Mouse (Mus musculus) forebrain, embryonic 10.5 days (tissue): ENCODE data around the gene Itpr1. TPM values are rescaled to one million over a fixed set of nuclear protein-coding genes. Genes with fewer than 3 reads are reported as not detected.

ENCODE experiments used
- DNase-seq: peaks from one replicate; pipeline ENCODE4 v3.0.0-alpha.2; 2017; ENCODE audit warnings: low spot score; ENCODE audit errors: extremely low spot score
- H3K27ac ChIP-seq: fragments of 300-500 bp; sonication (generic); 2 replicates; pipeline ENCODE4 v1.5.1; 2016; ENCODE audit warnings: mild to moderate bottlenecking
- H3K27me3 ChIP-seq: fragments of 300-500 bp; sonication (generic); 2 replicates; pipeline ENCODE4 v1.6.1; 2016; ENCODE audit warnings: mild to moderate bottlenecking; ENCODE audit not compliant: poor library complexity, severe bottlenecking
- H3K36me3 ChIP-seq: fragments of 300-500 bp; sonication (generic); replicated peaks from 2 replicates; pipeline ENCODE4 v1.6.1; 2016; ENCODE audit warnings: mild to moderate bottlenecking, moderate library complexity
- H3K4me1 ChIP-seq: fragments of 300-500 bp; sonication (generic); 2 replicates; pipeline ENCODE4 v1.6.1; 2016
- H3K4me3 ChIP-seq: fragments of 300-500 bp; sonication (generic); 2 replicates; pipeline ENCODE4 v1.5.1; 2016; ENCODE audit warnings: mild to moderate bottlenecking, moderate library complexity
- H3K9me3 ChIP-seq: fragments of 300-500 bp; sonication (generic); 2 replicates; pipeline ENCODE4 v1.6.1; 2016; ENCODE audit warnings: mild to moderate bottlenecking, moderate library complexity
- WGBS: fragments of 180-500 bp; shearing (Covaris S2); methylation state at CpG from one replicate; pipeline ENCODE4 v1.1.7; 2016; 5-methylcytosine and 5-hydroxymethylcytosine counted together
- polyA plus RNA-seq: library from polyadenylated mRNA; unstranded; fragments of >200 nt; fragmentation: Nextera tagmentation; extraction: Ambion mirVana; gene quantifications from 2 replicates; pipeline ENCODE4 v1.2.1, GENCODE M21; 2016

The Itpr1 gene
- polyA plus RNA-seq, 1 experiment from 2014 or later: 11.6 TPM

DNA sequence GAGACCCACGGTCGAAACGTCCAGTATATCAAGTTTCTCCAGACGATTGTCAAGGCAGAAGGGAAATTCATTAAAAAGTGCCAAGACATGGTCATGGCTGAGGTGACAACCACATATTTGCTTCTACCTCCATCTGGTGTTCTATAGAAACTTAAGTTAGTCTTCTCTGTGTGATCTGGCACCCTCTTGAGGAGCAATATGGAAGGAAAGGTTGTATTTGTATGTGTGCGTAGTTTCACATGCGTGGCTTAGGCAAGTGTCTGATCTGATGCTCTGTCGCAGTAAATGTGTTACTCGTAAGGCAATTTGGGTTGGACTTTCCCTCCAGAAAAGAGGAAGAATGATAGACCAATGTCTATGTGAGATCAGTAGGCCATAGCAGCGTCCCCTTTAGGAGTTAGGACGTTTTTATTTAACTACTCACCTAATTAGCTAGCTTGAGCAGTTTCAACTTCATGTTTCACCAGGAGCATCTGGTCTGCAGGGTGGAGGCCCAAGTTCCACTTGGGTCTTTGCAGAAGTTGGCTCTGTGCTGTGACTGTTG lies 188.6 kb downstream of the Itpr1 start:
- DNase-seq: no peak
- peaks cover 81% of the 10 kb centered on the region for H3K36me3 ChIP-seq

DNA sequence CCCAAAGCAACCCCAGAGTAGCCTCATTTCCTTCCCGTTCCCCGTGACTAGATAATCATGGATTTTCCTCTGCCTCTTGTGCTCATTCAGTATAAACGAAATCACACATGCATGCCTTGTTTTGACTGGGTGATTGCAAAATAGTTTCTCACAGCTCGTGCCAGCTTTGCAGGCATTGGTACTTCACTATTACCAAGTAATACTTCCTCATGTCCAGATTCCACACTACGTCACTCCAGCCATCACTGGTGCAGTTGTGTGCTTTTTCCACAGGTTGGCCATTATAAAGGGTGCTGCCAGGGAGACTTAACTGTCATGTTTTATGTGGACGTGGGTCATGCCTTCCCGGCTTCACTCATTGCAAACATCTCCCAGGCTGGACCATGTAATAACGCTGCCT lies 191.8 kb downstream of the Itpr1 start:
- Histone ChIP-seq H3K4me1 (no peaks in the 10 kb centered on the region), H3K4me3 (no peak overlapping the region), H3K27me3 (no peaks in the 10 kb centered on the region), H3K27ac (no peak overlapping the region), H3K36me3 (peaks cover 67% of the 10 kb centered on the region), H3K9me3 (no peaks in the 10 kb centered on the region)
- no peak for DNase-seq
- 93% methylated on average over 8 of the region's 8 CpGs for WGBS

More for the DNA sequence above, 188.6 kb downstream of the Itpr1 start:
- Histone ChIP-seq H3K27ac (no peak overlapping the region), H3K27me3 (no peaks in the 10 kb centered on the region), H3K4me3 (no peak overlapping the region), H3K4me1 (no peaks in the 10 kb centered on the region), H3K9me3 (no peaks in the 10 kb centered on the region)
- 94% methylated on average over 10 of the region's 10 CpGs for WGBS

DNA sequence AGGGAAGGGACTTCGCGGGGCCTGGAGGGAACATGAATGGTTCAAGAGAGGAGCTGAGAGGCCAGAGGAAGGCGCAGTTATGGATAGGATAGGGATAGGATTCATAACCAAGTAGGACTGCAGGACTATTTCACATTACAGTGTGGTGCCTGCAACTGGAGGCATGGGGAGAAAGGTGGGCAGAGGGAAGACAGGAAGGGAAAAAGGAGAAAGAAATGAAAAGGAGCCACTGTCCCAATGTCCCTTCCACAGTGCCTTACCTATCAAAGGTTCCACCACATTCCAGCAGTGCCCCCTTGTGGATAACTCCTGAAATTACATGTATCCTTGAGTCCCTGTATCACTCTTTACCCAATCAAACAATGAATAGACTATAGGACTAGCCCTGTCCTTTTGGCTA lies 195.2 kb downstream of the Itpr1 start:
- Histone ChIP-seq H3K27ac (no peak overlapping the region), H3K4me3 (no peak overlapping the region), H3K4me1 (no peaks in the 10 kb centered on the region), H3K36me3 (peaks cover 61% of the 10 kb centered on the region), H3K27me3 (no peaks in the 10 kb centered on the region), H3K9me3 (no peaks in the 10 kb centered on the region)
- peak; percentile 31 for DNase-seq
- 95% methylated on average over 3 of the region's 3 CpGs for WGBS

DNA sequence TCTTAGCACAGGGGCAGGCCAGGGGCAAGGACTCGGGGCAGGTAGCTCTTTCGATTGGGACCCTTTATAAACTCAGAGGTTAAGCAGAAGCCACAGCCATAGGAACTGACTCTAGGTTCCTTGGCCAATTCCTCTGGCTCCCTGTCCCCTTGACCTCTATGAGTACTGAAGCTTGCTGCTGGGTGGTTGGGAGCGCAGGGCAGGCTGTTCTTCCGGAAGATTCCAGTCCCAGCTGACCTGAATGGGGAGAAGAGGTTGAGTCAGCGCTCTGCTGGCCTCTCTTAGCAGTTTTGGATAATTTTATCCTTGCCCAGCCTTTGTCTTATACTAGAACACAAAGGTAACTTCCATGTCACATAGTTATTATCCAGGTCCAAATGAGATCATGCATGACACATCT lies 195.8 kb downstream of the Itpr1 start:
- 95% methylated on average over 5 of the region's 5 CpGs for WGBS
- no peak for DNase-seq

DNA sequence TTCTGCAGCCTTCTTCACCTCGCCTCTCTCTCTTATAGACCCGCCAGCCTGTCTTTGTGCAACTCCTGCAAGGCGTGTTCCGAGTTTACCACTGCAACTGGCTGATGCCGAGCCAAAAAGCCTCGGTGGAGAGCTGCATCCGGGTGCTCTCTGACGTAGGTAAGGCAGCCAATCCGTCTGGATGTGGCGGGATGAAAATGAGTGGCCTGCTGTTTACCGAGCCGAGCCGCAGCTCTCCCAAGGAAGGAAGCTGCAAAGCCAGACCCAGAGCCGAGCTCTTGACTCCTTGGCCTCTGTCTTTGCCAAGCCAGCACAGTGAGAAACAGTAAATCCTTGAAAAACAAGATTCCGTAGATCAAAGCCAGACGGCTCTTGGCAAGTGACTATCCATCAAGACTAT lies 197.9 kb downstream of the Itpr1 start:
- Histone ChIP-seq H3K36me3 (peaks cover 62% of the 10 kb centered on the region), H3K4me1 (no peaks in the 10 kb centered on the region), H3K27ac (no peak overlapping the region), H3K27me3 (no peaks in the 10 kb centered on the region), H3K9me3 (no peaks in the 10 kb centered on the region), H3K4me3 (no peak overlapping the region)
- 90% methylated on average over 16 of the region's 16 CpGs for WGBS
- DNase-seq: no peak

More for the DNA sequence above, 195.8 kb downstream of the Itpr1 start:
- Histone ChIP-seq H3K27ac (no peak overlapping the region), H3K4me3 (no peak overlapping the region), H3K27me3 (no peaks in the 10 kb centered on the region), H3K9me3 (no peaks in the 10 kb centered on the region), H3K36me3 (peaks cover 58% of the 10 kb centered on the region), H3K4me1 (no peaks in the 10 kb centered on the region)

DNA sequence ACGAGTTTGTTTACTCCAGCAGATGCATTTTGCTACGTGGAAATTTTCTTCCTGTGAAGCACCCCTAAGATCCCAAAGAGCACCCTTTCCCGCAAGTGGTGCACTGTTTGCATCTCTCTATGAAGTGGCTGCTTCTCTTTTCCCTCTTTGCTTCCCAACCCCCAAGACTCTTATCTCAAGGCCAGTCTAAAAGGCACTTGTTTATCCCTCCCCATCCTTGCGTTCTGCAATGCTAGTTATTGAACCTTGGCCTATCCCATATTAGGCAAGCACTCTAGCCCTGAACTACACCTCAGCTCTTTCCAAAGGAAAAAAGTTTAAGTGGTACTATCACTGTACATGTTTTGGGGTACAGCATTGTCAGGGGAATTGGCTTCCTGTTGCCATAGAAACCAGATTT lies 198.3 kb downstream of the Itpr1 start:
- Histone ChIP-seq H3K4me1 (no peaks in the 10 kb centered on the region), H3K9me3 (no peaks in the 10 kb centered on the region), H3K36me3 (peaks cover 58% of the 10 kb centered on the region), H3K27me3 (no peaks in the 10 kb centered on the region), H3K4me3 (no peak overlapping the region), H3K27ac (no peak overlapping the region)
- no peak for DNase-seq
- 92% methylated on average over 4 of the region's 4 CpGs for WGBS

DNA sequence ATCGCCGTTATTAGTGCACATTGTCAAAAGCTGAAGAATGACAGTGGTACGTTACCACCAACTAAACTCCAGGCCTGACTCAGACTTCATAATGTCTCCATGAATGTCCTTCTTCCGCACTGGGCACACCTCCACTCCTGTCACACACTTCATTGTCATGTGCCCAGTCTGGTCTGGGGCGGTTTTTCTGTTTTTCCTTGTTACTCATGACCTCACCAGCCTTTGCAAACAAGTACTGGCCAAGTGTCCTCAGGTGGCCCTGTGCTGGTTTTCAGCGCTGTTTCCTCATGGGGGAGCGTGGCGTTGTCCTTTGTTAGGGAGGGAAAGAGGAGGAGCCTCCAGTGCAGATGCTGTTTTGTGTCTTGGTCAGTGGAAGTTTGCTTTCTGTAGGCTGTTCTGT lies 200.1 kb downstream of the Itpr1 start:
- Histone ChIP-seq H3K9me3 (no peaks in the 10 kb centered on the region), H3K4me3 (no peak overlapping the region), H3K4me1 (no peaks in the 10 kb centered on the region), H3K27me3 (no peaks in the 10 kb centered on the region), H3K36me3 (peaks cover 58% of the 10 kb centered on the region), H3K27ac (no peak overlapping the region)
- WGBS: 91% methylated on average over 8 of the region's 8 CpGs
- DNase-seq: no peak

DNA sequence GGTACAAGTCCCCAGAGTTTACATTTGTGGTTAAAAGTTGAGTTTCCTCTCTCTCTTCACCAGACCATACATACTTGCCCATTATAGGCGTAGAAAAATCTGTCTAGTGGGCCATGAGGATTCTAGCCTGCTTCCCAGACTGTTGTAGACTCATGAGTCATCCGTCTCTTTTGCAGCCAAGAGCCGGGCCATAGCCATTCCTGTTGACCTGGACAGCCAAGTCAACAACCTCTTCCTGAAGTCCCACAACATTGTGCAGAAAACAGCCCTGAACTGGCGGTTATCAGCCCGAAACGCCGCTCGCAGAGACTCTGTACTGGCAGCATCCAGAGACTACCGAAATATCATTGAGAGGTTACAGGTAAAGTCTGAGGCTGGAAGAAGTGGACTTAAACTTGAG lies 200.7 kb downstream of the Itpr1 start:
- DNase-seq: no peak
- H3K27ac ChIP-seq: no peak overlapping the region
- H3K4me1 ChIP-seq: no peaks in the 10 kb centered on the region
- 96% methylated on average over 9 of the region's 9 CpGs for WGBS
- H3K9me3 ChIP-seq: no peaks in the 10 kb centered on the region
- no peak overlapping the region for H3K4me3 ChIP-seq
- H3K27me3 ChIP-seq: no peaks in the 10 kb centered on the region
- H3K36me3 ChIP-seq: peaks cover 62% of the 10 kb centered on the region

DNA sequence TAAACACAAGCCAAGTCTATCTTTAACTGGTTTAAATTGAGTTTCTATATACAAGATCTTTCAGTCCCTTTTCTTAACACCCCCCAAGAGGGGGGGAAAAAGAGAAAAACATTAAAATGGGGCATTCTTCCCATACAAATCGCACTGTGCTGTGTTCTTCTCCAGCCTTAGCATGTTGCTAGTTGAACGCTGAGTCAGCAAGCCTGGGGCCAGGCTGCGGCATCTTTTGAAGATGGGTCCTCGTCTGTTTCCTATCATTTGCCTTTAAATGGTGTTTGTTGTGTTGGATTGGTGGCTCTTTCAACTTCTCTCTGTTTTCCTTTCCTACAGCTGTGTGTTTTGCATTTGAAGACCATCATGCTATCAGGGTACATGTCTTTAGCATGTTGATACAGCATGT lies 203.0 kb downstream of the Itpr1 start:
- WGBS: 88% methylated on average over 4 of the region's 4 CpGs
- Histone ChIP-seq H3K4me1 (no peaks in the 10 kb centered on the region), H3K36me3 (peaks cover 69% of the 10 kb centered on the region), H3K9me3 (no peaks in the 10 kb centered on the region), H3K4me3 (no peak overlapping the region), H3K27ac (no peak overlapping the region), H3K27me3 (no peaks in the 10 kb centered on the region)
- DNase-seq: no peak

DNA sequence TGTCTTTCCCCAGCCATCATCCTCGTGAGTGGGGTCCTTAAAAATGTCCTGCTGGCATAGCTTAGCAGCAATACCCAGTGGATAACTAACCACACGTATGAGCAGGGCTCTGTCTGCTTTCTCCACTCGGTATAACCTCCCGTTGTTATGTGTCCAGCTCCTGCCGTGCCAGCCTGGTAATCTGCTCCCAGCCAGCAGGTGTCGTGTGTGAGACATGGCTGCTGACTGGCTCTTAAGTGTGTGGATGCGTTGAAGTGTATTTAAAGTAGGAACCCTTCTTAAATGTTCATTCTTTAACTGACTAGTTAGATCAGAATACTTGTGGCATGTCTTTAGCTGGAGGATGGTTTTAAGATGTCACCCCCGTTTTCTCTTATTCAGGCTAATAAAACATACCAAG lies 204.6 kb downstream of the Itpr1 start:
- no peak overlapping the region for H3K27ac ChIP-seq

DNA sequence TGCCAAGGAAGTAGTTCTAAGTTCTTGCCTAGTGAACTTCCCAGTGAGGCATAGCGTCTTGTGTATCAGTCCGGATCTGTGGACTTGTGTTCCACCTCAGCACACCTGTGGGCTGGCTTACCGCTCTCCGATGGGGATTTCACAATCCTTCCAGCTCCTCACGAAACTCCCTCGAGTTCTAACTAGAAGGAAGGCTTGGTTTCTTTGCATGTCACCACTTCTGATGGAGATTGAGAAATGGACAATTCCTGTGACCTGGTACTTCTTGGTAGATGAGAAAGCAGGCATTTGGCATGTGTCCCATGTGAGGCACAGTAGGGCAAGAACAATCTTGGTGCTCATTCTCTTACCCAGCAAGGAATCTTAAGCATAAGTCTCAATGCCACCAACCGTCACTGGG lies 205.3 kb downstream of the Itpr1 start:
- DNase-seq: no peak
- WGBS: 93% methylated on average over 7 of the region's 7 CpGs
- H3K36me3 ChIP-seq: peaks cover 52% of the 10 kb centered on the region
- H3K4me3 ChIP-seq: no peak overlapping the region
- H3K9me3 ChIP-seq: no peaks in the 10 kb centered on the region
- no peak overlapping the region for H3K27ac ChIP-seq
- H3K27me3 ChIP-seq: no peaks in the 10 kb centered on the region
- H3K4me1 ChIP-seq: no peaks in the 10 kb centered on the region

More for the DNA sequence above, 204.6 kb downstream of the Itpr1 start:
- H3K9me3 ChIP-seq: no peaks in the 10 kb centered on the region
- H3K4me3 ChIP-seq: no peak overlapping the region
- peak; percentile 26 for DNase-seq
- H3K27me3 ChIP-seq: no peaks in the 10 kb centered on the region
- H3K4me1 ChIP-seq: no peaks in the 10 kb centered on the region
- peaks cover 55% of the 10 kb centered on the region for H3K36me3 ChIP-seq
- 67% methylated on average over 8 of the region's 8 CpGs for WGBS

DNA sequence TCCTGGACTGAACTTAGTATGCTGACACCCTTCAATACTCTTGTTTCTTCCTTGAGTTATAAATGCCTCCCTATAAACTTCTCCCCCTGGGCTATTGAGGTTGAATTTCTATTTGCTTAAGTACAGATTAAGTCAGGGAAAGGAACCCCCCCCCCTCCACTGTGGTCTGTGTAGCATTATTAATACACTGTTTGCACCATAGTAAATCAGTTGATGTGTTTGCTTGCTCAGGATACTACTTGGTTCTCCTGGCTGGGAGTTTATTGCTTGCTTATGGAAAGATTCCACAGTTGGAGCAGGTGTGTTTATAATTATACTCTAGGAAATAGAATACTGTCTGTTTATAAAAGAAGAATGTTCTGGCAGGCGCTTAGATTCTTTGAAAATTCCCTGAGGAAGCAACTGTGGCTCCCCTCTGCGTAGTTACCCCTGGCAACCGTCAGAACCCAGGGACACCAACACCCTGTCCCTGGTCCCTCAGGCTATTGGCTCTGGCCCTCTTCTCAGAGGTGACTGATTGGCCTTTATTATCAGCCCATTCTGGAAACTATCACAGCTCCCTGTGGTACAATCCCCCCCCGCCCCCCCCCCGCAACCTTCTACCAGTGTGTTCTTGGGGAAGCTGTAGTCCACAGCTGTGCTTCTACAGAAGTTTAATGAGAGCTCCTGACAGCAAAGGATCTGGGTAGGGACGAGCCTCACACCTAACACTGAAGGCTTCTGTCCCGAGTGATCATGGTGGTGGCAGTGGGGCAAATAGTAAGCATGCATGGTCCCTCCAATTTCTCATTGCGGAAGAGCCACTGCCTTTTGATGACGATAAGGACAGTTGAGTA lies 212.1 kb downstream of the Itpr1 start:
- H3K27me3 ChIP-seq: no peaks in the 10 kb centered on the region
- peaks cover 23% of the 10 kb centered on the region for H3K4me1 ChIP-seq
- H3K27ac ChIP-seq: peak overlapping the region; percentile 35; the same call in 1 of the 2 replicates
- no peaks in the 10 kb centered on the region for H3K9me3 ChIP-seq
- H3K36me3 ChIP-seq: peaks cover 16% of the 10 kb centered on the region
- H3K4me3 ChIP-seq: no peak overlapping the region
- peak; percentile 23 for DNase-seq
- 63% methylated on average over 9 of the region's 9 CpGs for WGBS

DNA sequence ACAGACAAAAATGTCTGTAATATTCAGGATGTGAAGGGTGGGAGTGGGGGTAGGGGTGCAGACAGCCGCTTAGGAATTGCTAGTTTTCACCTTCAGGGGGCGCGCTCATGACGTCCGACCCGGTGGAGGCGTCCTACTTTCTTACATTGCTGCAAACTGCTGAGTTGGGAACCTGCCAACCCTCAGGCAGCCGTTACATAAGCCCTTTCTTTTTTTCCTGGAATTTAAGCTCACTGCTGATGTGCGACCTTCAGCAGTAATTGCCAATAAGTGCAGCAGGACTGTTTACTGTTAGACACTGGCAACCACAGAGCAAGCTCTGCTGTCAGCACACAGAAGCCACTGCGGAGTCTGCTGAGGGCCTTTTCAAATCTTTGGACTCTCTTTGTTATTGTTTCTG lies 213.9 kb downstream of the Itpr1 start:
- peak; percentile 55 for DNase-seq
- no peaks in the 10 kb centered on the region for H3K9me3 ChIP-seq
- H3K27me3 ChIP-seq: no peaks in the 10 kb centered on the region
- H3K27ac ChIP-seq: no peak overlapping the region
- 23% methylated on average over 10 of the region's 10 CpGs for WGBS
- peaks cover 7% of the 10 kb centered on the region for H3K36me3 ChIP-seq
- no peak overlapping the region for H3K4me3 ChIP-seq
- H3K4me1 ChIP-seq: peaks cover 23% of the 10 kb centered on the region
